Mouse (Mus musculus): ENCODE data around the gene Cxcl3. TPM values are rescaled to one million over a fixed set of nuclear protein-coding genes. Genes with fewer than 3 reads are reported as not detected.

The Cxcl3 gene
- total and polyA plus RNA-seq, 3 experiments = not detected

DNA sequence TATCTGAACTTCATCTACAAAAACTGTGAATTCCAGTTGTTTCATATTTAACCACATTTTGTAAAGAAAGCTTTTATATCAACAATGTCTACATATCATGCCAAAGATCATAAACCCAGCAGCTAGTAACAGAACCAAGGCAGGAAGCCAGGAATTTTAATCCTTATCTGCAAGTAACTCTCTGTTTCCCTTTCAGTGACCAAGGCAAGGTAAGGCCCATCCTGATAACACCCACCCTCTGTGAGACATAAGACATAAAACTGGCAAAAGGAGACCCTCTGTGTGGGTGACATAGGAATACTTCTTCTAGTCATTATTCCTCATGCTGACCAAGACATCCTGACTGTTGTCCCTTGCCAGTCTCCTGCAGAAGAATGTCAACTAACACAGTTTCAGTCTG is 18.7 kb downstream of the Cxcl3 start:
- dilution Hi-C loops (cut with MboI; ENCODE audit: extremely low pct_ligation_motif_present, extremely low pct_unique_long_range_greater_than_20kb, low sequenced_read_pairs) (no loop called here), in situ Hi-C loops (cut with MboI; ENCODE audit: low pct_ligation_motif_present, low pct_unique_long_range_greater_than_20kb, low sequenced_read_pairs) (no loop called here)
- Histone ChIP-seq H3K4me3 (replicated peaks in 1 of 3; ENCODE audit: low read depth in 2 of 3, low read length in 2 of 3, poor library complexity in 1 of 3) (no peak overlapping the region), H3K9me3 (replicated peaks; ENCODE audit: low read length) (no peaks in the 10 kb centered on the region), H3K4me1 (ENCODE audit: control insufficient read depth in 1 of 2, insufficient read depth in 2 of 2) (no peaks in the 10 kb centered on the region), H3K36me3 (replicated peaks in 1 of 2; ENCODE audit: control insufficient read depth in 1 of 2, insufficient read depth in 1 of 2, low read length in 1 of 2) (no peaks in the 10 kb centered on the region), H3K9ac (ENCODE audit: insufficient read depth, low read depth) (no peak overlapping the region), H3K27me3 (replicated peaks) (no peaks in the 10 kb centered on the region), H3K4me2 (ENCODE audit: insufficient read depth, low read depth, poor library complexity, severe bottlenecking) (no peak overlapping the region), H3K79me2 (replicated peaks; ENCODE audit: control insufficient read depth, extremely low read depth, insufficient read depth, poor library complexity, severe bottlenecking) (no peaks in the 10 kb centered on the region), H3K27ac (ENCODE audit: insufficient read depth, low read depth) (no peak overlapping the region)
- no peak for TF ChIP-seq TCF12 (IDR thresholded peaks at IDR 0.05; ENCODE audit: low read depth, low read length)
- TF ChIP-seq RCOR1 (conservative IDR thresholded peaks at IDR 0.05; ENCODE audit: low read depth, low read length) = no peak
- TF ChIP-seq RAD21 (IDR thresholded peaks at IDR 0.05; ENCODE audit: low read depth, low read length) = no peak
- no peak for TF ChIP-seq ELF1 (IDR thresholded peaks at IDR 0.05; ENCODE audit: low read depth, low read length)
- TF ChIP-seq SMC3 (IDR thresholded peaks at IDR 0.05; ENCODE audit: low read depth, low read length) = no peak
- no peak for TF ChIP-seq TBP (conservative IDR thresholded peaks at IDR 0.05; ENCODE audit: low read depth, low read length)
- no peak for TF ChIP-seq USF2 (conservative IDR thresholded peaks at IDR 0.05; ENCODE audit: low read depth, low read length)
- TF ChIP-seq JUN (IDR thresholded peaks at IDR 0.05; ENCODE audit: insufficient read depth, low read depth, low read length) = no peak
- TF ChIP-seq MAZ (IDR thresholded peaks at IDR 0.05; ENCODE audit: low read depth, low read length) = no peak
- no peak for TF ChIP-seq HCFC1 (IDR thresholded peaks at IDR 0.05; ENCODE audit: low read depth, low read length)
- TF ChIP-seq POLR2AphosphoS2 (IDR thresholded peaks at IDR 0.05; ENCODE audit: low read depth, low read length) = no peak
- no peak for TF ChIP-seq MEF2A (IDR thresholded peaks at IDR 0.05; ENCODE audit: borderline replicate concordance, low read depth, low read length)
- no peak for TF ChIP-seq KAT2A (IDR thresholded peaks at IDR 0.05; ENCODE audit: insufficient replicate concordance, low read length)
- no peak for TF ChIP-seq ZMIZ1 (IDR thresholded peaks at IDR 0.05; ENCODE audit: low read depth, low read length)
- no peak for TF ChIP-seq MYC (IDR thresholded peaks at IDR 0.05; ENCODE audit: low read depth, low read length)
- no peak for TF ChIP-seq UBTF (IDR thresholded peaks at IDR 0.05; ENCODE audit: low read depth, low read length)
- TF ChIP-seq MAX (IDR thresholded peaks at IDR 0.05; ENCODE audit: low read length) = no peak
- no peak for DNase-seq (ENCODE audit: extremely low read depth)

DNA sequence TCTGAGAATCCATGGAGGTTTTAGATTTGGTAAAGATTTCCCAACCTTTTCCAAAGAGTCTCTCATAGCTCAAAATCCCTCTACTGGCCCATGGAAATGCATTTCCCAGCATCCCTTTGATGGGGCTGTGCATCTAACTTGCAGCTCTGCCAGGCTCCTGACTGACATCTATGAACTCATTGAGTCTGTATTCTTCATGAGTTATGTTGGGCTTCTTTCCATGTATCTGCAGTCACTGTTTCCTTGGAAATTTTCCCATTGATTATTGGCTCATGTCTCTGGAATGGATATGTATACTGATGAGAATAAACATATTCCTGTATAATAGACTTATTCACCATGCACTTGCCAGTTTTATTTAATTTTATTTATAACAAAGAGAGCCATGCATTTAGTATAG is 20.1 kb downstream of the Cxcl3 start:
- in situ Hi-C loops (cut with MboI; ENCODE audit: low pct_ligation_motif_present, low pct_unique_long_range_greater_than_20kb, low sequenced_read_pairs) (no loop called here), dilution Hi-C loops (cut with MboI; ENCODE audit: extremely low pct_ligation_motif_present, extremely low pct_unique_long_range_greater_than_20kb, low sequenced_read_pairs) (no loop called here)
- Histone ChIP-seq H3K36me3 (replicated peaks in 1 of 2; ENCODE audit: control insufficient read depth in 1 of 2, insufficient read depth in 1 of 2, low read length in 1 of 2) (no peaks in the 10 kb centered on the region), H3K79me2 (replicated peaks; ENCODE audit: control insufficient read depth, extremely low read depth, insufficient read depth, poor library complexity, severe bottlenecking) (no peaks in the 10 kb centered on the region), H3K27me3 (replicated peaks) (no peaks in the 10 kb centered on the region), H3K9ac (ENCODE audit: insufficient read depth, low read depth) (no peak overlapping the region), H3K9me3 (replicated peaks; ENCODE audit: low read length) (no peaks in the 10 kb centered on the region), H3K4me2 (ENCODE audit: insufficient read depth, low read depth, poor library complexity, severe bottlenecking) (no peak overlapping the region), H3K4me1 (ENCODE audit: control insufficient read depth in 1 of 2, insufficient read depth in 2 of 2) (no peaks in the 10 kb centered on the region), H3K27ac (ENCODE audit: insufficient read depth, low read depth) (no peak overlapping the region), H3K4me3 (replicated peaks in 1 of 3; ENCODE audit: low read depth in 2 of 3, low read length in 2 of 3, poor library complexity in 1 of 3) (no peak overlapping the region)
- no peak for TF ChIP-seq CHD1 (IDR thresholded peaks at IDR 0.05; ENCODE audit: low read depth, low read length)
- no peak for TF ChIP-seq MAFK (IDR thresholded peaks at IDR 0.05; ENCODE audit: insufficient replicate concordance, low read length)
- no peak for TF ChIP-seq ZKSCAN1 (IDR thresholded peaks at IDR 0.05; ENCODE audit: borderline replicate concordance, low read depth, low read length)
- TF ChIP-seq KAT2A (IDR thresholded peaks at IDR 0.05; ENCODE audit: insufficient replicate concordance, low read length) = no peak
- TF ChIP-seq BHLHE40 (IDR thresholded peaks at IDR 0.05; ENCODE audit: low read depth, low read length) = no peak
- TF ChIP-seq MEF2A (IDR thresholded peaks at IDR 0.05; ENCODE audit: borderline replicate concordance, low read depth, low read length) = no peak
- no peak for TF ChIP-seq NELFE (IDR thresholded peaks at IDR 0.05; ENCODE audit: low read depth, low read length)
- TF ChIP-seq NRF1 (IDR thresholded peaks at IDR 0.05; ENCODE audit: low read depth, low read length) = no peak
- no peak for TF ChIP-seq GABPA (IDR thresholded peaks at IDR 0.05; ENCODE audit: insufficient replicate concordance, low read depth, low read length)
- TF ChIP-seq USF1 (IDR thresholded peaks at IDR 0.05; ENCODE audit: low read depth, low read length) = no peak
- no peak for TF ChIP-seq JUN (IDR thresholded peaks at IDR 0.05; ENCODE audit: insufficient read depth, low read depth, low read length)
- DNase-seq (ENCODE audit: extremely low read depth) = no peak
